Mouse (Mus musculus) telencephalon, adult 2 months (tissue): ENCODE results near the gene Rph3a.
"Not testable (repeated sequence)": the region's sequence is repeated elsewhere in the genome, so short reads cannot be mapped to it uniquely, and the experiment has no call there.

Source experiments
- DNase-seq: peaks from one replicate; pipeline ENCODE4 v3.0.0-alpha.2; 2011; ENCODE audit warnings: low read depth, low spot score

Gene Rph3a

DNA sequence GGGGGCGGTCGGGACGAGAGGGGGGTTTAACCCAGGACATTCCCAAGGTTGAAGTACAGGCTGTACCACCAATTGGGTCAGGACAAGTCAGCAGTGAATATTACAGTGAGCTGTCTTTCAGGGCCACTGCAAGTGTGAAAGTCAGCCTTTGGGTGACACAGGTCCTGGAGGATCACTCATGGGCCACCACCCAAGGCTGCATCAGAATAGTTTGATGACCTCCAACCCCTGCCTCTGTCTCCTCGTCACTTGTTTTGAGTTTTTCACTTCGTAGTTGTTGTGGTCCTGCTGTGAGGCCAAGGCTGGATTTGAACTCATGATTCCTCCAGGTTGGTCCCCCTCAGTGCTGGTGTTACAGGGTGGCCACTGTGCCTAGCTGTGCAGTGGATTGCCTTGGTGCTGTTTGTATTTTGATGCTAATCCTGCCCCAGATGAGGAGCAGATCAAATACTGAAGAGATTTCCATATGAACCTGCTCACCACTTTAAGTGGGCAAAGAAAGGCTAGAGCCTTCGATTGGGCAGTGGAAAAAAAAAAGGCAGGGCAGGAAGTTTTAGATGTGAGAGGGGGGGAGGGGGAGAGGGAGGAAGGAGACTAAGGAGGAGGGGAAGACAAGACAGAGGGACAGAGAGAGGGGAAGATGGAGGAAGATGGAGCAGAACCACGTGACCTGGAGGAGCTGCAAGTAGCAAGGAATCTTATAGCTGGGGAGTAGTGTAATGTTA, 101.5 kb downstream of the Rph3a start:
- no peak for DNase-seq

DNA sequence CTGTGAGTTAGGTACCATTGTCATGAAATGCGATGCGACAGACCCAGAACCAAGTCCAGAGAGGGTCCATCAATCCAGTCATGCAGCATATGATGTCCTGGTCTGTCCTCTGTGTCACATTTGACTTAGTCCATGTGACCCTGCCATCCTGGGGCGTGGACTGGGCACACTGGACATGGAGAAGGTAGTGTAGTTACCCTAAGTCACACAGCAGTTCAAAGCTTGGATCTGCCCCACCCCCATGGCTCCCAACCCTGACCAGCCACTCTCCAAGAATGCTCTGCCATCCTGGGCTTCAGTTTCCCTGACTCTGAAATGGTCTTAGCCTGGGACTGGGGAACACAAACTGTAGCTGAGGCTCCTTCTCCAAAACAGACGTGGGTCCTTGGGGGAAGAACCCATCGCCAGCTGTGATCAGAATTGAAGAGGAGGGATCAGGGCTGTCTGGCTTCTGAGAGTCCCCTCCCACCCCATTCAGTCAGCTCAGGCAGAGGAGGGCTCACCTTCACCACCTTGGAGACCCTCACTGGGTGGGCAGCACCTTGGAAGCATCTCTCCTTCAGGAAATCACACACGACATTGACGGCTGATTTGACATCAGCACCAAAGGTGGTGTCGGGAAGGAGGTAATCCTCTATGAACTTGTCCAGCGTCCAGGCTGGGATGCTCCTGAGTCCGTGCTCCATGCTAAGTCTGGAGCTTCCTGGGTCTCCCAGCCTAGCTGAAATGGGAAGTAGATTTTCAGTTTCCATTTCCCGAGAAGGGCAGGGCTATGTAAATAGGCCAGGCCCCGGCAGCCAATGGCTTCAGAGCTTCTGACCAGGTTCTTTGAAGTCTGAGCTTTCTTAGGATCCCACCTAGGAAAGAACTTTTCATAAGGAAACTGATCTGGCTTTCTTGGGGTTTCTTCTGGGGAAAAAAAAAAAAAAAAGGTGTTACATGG, 102.8 kb downstream of the Rph3a start, which contains the start of gene Oas1a:
Oas1a (minus strand) TSS at position 731 of the 943 bp plus-strand sequence.
- DNase-seq = not testable (repeated sequence)

DNA sequence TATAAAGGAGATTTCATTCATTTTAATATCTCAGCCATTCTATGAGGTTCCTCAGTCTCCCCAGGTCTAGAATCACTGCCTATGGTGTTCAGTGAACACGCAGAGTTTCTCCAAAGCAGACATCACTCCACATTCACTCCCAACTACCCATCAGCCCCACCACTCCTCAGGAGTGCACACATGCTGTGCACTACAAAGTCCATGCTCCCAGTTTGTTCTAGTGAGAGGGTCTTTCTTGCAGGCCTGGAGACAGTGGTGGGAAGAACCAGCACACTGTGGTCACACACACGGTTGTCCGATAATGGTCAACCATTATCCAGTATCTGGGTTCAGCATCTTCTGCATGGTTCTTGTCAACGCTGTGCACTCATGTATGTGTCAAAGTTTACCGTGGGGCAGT, 107.8 kb downstream of the Rph3a start:
- no peak for DNase-seq

DNA sequence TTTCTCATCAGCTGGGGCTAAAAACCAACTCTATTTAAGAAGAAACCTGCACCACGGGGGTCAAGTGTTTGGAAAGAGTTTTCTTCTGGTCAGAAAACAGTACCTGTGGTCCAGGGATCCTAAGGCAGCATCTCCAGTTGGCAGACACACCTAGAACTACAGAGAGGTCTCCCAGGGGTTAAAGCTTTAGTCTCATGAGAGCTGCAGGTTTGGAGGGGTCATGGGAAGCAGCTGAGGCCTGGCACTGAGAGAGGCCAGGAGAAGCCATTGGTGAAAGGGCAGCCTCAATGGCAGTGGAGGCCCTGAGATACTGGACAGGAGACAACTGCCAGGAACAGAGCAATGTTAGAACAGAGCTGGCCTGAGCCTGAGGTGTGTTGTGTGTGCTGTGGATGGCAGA, 109.2 kb downstream of the Rph3a start:
- DNase-seq = no peak

DNA sequence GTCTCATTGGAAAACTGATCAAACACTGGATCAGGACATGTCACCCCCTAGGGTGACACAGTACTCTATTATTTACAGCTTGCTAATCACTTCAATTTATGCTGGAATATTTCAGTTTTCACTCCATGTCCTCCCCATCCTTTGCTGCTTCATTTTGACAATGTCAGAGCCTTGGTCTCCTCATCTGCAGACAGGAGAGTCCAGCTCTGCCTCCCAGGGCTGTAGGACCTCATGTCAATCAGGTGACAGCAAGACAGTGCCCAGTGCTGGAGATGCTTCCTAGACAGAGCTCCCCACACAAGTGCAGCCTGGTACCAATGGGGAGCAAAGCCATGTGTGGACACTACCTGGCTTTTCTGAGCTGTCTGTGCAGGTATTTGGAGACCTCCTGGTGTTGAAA, 111.2 kb downstream of the Rph3a start:
- no peak for DNase-seq

DNA sequence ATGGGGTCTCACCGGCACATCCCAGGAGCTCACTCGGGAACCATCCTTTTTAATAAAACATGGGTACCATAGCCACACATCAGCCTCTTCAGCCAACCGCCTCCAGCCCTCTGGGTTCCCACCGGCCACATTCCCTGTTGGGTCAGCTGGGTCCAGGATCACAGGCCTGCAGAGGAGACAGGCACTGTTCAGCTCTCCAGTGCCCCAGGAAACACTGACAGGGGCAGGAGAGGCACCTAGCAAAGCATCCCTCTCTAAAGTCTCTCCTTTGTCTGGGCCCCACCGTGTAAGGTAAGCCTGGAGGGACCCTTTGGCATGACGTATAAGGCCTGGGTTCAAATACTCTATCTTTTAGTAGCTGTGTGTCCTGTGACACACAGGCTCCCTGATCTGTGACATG, 111.6 kb downstream of the Rph3a start:
- DNase-seq = no peak

DNA sequence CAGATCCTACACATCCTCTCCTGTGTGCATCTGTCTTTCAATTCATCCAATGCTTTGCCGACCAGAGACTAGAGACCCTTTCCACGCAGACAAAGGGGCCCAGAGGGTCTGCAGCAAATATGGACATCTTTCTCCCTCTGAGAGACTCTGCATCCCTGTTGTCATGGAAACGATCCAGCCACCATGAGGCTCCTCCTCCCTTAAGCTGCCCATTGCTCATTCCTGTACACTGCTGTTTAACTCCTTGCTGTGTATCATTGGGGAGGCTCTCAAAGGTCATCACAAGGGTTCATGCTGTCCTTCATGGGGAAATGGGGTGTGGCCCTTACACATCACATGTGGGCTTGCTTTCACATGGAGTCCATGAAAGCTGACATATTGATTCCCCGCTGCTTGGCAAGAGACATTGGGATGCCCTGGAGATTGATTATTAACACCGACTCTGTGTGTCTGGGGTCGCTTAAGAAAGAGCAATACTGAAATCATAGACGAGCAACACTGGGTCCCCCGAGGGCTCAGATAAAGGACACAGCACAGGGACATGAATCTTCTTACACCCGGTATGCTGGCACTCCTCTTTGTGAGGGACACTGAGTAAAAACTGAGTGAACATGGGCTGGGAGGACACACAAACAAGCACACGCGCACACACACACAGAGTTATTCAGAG, 114.5 kb downstream of the Rph3a start:
- DNase-seq = no peak

DNA sequence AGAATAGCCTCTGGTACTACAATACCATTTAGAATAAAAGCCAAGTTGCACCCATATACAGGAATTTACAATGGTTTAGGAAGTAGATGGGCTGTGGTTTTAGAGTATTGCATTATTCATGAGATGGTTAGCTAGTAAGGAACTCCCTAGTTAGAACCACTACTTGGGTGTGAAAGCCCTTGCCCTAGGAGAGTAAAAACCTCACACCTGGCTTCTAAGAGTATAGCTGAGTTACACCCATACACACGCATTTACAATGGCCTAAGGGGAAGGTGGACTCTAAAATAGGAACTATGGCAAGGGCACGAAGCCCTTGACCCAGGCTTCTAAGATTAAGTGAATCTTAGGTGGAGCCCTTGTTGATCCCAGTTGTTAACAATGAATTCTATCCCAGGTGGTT, 115.2 kb downstream of the Rph3a start:
- not testable (repeated sequence) for DNase-seq

DNA sequence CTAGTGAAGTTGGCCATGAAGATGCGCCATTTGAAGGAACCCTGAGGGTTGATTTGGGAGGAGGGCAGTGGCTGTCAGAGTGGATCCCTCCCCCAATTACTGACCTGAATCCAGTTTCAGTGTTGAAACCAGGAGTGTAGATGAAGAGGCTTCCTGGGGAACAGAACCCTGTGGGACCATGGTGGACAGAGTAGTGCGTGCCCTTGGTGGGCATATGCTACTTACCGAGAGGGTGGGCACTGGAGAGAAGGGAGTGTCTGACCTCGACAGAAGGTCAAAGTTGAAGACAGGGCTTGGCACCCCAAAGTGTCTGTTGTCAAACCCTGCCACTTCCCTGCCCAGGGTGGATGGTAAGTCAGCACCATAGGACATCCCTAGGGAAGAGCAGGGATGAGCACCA, 116.0 kb downstream of the Rph3a start:
- not testable (repeated sequence) for DNase-seq

DNA sequence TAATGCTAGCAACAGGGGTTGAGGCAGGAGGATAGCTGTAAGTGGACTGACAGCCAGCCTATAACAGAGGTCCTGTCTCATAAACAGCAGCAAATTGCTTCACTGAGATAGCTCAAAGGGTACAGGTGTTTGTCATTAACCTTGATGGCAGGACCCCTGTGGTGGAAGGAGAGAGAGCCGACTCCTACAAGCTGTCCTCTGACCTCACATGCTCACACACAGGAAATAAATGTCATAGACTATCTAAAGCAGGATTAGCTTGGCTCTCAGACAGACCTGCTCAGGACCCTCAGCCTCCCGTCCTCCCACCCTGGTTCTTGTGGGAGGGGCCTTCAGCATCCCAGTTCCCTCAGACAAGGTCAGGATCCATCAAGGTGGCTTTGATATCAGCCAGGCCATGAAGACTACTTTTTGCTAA, 117.6 kb downstream of the Rph3a start:
- DNase-seq = no peak

DNA sequence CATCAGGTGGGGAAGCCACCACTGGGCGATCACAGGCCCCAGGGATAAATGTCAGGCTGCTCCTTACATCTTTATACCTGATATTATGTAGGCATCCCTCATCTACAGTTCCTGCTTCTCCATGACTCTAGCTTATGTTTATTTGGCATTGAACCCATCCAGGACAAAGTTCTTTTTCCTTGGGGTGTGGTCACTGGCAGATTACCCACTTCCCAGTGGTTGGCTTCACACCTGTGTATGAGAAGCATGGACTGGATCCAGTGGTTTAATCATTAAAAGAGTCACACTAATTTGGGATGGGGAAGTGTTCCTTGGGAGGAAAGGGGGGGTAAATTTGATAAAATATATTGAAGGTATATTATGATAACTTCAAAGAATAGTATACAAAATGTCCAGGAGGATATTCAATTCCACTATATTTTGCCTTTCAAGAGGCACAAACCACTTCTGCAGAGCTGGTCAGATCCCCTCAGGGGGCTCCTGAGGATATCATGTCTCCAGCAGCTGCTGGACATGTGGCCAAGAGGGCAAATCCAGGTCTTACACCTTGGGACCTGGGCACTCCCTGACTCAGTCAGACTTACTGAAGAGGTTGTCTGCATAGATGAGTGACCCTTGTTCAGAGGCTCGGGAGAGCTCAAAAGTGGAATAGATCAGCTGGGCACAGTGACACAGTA, 118.2 kb downstream of the Rph3a start:
- DNase-seq = not testable (repeated sequence)

DNA sequence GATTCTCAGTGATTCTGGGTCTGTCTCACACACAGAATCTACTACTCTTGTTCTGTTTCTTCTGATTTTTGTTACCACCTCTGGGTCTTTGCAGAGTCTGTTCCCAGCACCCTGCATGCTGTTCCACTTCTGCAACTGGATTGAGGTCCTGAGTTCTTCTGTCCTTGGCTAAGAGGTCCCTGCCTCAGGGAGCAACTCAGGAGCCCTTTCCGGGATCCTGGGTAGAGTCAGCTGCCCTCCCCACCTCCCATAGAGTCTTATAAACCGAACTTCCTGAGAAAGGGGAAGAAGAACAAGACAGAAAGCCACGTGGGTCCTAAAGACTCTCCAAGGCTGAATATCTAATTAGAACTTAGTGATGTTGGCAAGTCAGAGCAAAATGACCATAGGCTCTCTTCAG, 118.9 kb downstream of the Rph3a start:
- DNase-seq = no peak
